Mouse (Mus musculus) ES-Bruce4 (cell line): ENCODE measurements around the gene Myo1d.

Experiments
- CTCF ChIP-seq: IDR thresholded peaks from one replicate; pipeline ENCODE4 v1.8.1; 2011; ENCODE audit warnings: low read depth, low read length
- EP300 ChIP-seq: IDR thresholded peaks from 2 replicates; pipeline ENCODE4 v1.6.1; 2011; ENCODE audit warnings: low read depth, low read length; ENCODE audit not compliant: insufficient read depth
- POLR2A ChIP-seq: IDR thresholded peaks from one replicate; pipeline ENCODE4 v1.8.1; 2011; ENCODE audit warnings: low read length; ENCODE audit not compliant: insufficient read depth

DNA sequence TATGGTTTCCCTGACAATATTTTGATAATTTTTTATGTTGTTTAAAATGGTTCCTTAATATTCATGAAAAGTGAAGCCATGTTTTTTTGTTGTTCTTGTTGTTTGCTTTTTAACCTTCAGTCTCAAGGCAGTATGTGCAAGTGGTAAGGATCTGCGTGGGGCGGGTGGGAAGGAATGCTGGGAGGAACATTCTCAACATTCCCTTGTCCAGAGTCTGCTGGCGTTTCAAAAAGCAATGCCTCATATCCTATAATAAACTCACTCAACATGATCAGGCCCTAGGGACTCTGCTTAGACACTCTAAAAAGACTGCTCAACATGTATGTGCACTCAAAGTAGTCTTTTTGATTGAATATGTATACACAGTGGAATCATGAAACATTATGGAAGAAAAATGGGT lies 97.1 kb downstream of the Myo1d start:
- TF ChIP-seq CTCF: no peak
- TF ChIP-seq POLR2A: no peak
- no peak for TF ChIP-seq EP300
